Mouse (Mus musculus): ENCODE measurements around the gene Plcg1. TPM values are rescaled to one million over a fixed set of nuclear protein-coding genes. Genes with fewer than 3 reads are reported as not detected.

Gene Plcg1
- polyA plus RNA-seq, 1 experiment from 2014 or later, result 83.7 TPM

- H3K9ac ChIP-seq (ENCODE audit: low read length), result no peak overlapping the region
- no peaks in the 10 kb centered on the region for H3K9me3 ChIP-seq (ENCODE audit: control insufficient read depth, low read length)
- H3K36me3 ChIP-seq (ENCODE audit: control insufficient read depth, insufficient read depth, low read length), result no peaks in the 10 kb centered on the region
- 80% methylated on average over 4 of the region's 4 CpGs for WGBS
- no peaks in the 10 kb centered on the region for H3K4me1 ChIP-seq (ENCODE audit: control insufficient read depth, insufficient read depth, low read length)
- H3K27me3 ChIP-seq (ENCODE audit: control insufficient read depth, insufficient read depth, low read length), result no peaks in the 10 kb centered on the region
- no peak overlapping the region for H3K4me2 ChIP-seq (ENCODE audit: low read depth, severe bottlenecking)
- H3K4me3 ChIP-seq (ENCODE audit: low read depth, low read length), result no peak overlapping the region
- no peak overlapping the region for H3K27ac ChIP-seq (replicated peaks; ENCODE audit: low read depth, low read length)
- ATAC-seq (ENCODE audit: insufficient number of reproducible peaks, low FRiP score, low TSS enrichment, low read depth) (no peak), DNase-seq (ENCODE audit: low spot score) (no peak)
These were observed 37.1 kb downstream of the Plcg1 start for GRCm38 (mm10) chr2:160768097-160768695.

DNA sequence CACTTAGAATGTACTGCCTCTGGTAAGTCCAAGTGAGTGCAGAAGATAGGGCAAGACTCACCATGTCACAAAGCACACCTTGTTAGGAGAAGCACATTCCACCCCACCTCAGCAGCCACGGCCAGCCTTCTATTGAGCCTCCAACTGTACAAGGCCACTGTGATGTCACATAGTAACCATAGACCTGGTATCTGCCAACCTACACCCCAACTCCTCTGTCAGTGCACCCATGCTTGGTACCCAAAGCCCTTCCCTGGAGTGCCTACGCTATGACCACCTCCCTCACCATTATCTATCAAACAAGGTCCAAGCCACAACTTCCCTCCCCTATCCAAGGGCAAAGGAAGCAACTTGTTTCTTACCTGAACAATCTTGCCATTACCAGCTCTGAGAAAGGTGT, 37.9 kb downstream of the Plcg1 start:
- WGBS, result 93% methylated on average over 2 of the region's 2 CpGs
- H3K4me2 ChIP-seq (ENCODE audit: low read depth, severe bottlenecking), result no peak overlapping the region
- no peaks in the 10 kb centered on the region for H3K36me3 ChIP-seq (ENCODE audit: control insufficient read depth, insufficient read depth, low read length)
- H3K9me3 ChIP-seq (ENCODE audit: control insufficient read depth, low read length), result no peaks in the 10 kb centered on the region
- no peak overlapping the region for H3K9ac ChIP-seq (ENCODE audit: low read length)
- ATAC-seq (ENCODE audit: insufficient number of reproducible peaks, low FRiP score, low TSS enrichment, low read depth), result no peak
- DNase-seq (ENCODE audit: low spot score), result no peak
- no peaks in the 10 kb centered on the region for H3K27me3 ChIP-seq (ENCODE audit: control insufficient read depth, insufficient read depth, low read length)
- H3K4me1 ChIP-seq (ENCODE audit: control insufficient read depth, insufficient read depth, low read length), result no peaks in the 10 kb centered on the region
- no peak overlapping the region for H3K4me3 ChIP-seq (ENCODE audit: low read depth, low read length)
- H3K27ac ChIP-seq (replicated peaks; ENCODE audit: low read depth, low read length), result no peak overlapping the region

DNA sequence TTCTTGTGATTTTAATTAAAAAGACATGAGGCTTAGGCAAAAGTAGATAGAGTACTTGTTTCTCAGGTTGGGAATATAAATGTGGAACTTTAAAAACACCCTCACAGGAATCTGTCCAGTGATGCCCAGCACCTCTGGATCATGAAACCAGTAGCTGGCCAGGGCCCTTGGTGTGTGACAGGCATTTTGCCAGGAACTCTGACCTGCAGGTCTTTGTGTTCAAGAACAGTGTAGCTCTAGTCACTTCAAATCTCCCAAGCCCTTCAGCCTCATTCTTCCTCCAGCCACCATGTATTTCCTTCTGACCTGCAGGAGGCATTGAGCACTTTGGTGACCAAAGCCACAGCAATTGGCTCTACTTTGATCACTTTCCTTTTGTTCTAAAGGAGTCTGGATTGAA, 39.3 kb downstream of the Plcg1 start:
- Histone ChIP-seq H3K9me3 (ENCODE audit: control insufficient read depth, low read length) (no peaks in the 10 kb centered on the region), H3K27ac (replicated peaks; ENCODE audit: low read depth, low read length) (no peak overlapping the region), H3K9ac (ENCODE audit: low read length) (no peak overlapping the region), H3K36me3 (ENCODE audit: control insufficient read depth, insufficient read depth, low read length) (no peaks in the 10 kb centered on the region), H3K27me3 (ENCODE audit: control insufficient read depth, insufficient read depth, low read length) (no peaks in the 10 kb centered on the region), H3K4me1 (ENCODE audit: control insufficient read depth, insufficient read depth, low read length) (no peaks in the 10 kb centered on the region), H3K4me2 (ENCODE audit: low read depth, severe bottlenecking) (no peak overlapping the region), H3K4me3 (ENCODE audit: low read depth, low read length) (no peak overlapping the region)
- ATAC-seq (ENCODE audit: insufficient number of reproducible peaks, low FRiP score, low TSS enrichment, low read depth) (no peak), DNase-seq (ENCODE audit: low spot score) (no peak)

DNA sequence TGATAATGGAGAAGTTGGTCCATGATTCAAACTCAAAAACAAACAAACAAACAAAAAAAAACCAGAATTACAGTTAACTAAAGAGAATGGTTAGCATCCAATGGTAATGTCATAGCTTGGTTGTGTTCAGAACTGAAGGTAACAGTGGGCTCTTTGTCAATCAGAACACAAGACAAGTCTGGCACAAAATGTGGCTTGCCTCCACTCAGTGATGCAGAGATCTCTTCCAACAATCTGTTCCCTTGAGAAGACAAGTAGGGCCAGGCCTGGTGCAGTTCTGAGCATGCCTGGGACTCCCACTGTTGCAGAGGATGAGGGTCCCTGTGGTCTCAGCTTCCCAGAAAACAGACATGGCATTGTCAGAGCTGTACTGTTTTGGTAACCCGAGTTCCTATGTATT, 39.8 kb downstream of the Plcg1 start:
- ATAC-seq (ENCODE audit: insufficient number of reproducible peaks, low FRiP score, low TSS enrichment, low read depth) (no peak), DNase-seq (ENCODE audit: low spot score) (no peak)
- Histone ChIP-seq H3K27me3 (ENCODE audit: control insufficient read depth, insufficient read depth, low read length) (no peaks in the 10 kb centered on the region), H3K9ac (ENCODE audit: low read length) (no peak overlapping the region), H3K9me3 (ENCODE audit: control insufficient read depth, low read length) (no peaks in the 10 kb centered on the region), H3K4me2 (ENCODE audit: low read depth, severe bottlenecking) (no peak overlapping the region), H3K36me3 (ENCODE audit: control insufficient read depth, insufficient read depth, low read length) (no peaks in the 10 kb centered on the region), H3K4me3 (ENCODE audit: low read depth, low read length) (no peak overlapping the region), H3K27ac (replicated peaks; ENCODE audit: low read depth, low read length) (no peak overlapping the region), H3K4me1 (ENCODE audit: control insufficient read depth, insufficient read depth, low read length) (no peaks in the 10 kb centered on the region)
- WGBS, result 87% methylated on average over 1 of the region's 1 CpGs

- Histone ChIP-seq H3K9ac (ENCODE audit: low read length) (no peak overlapping the region), H3K9me3 (ENCODE audit: control insufficient read depth, low read length) (no peaks in the 10 kb centered on the region), H3K4me3 (ENCODE audit: low read depth, low read length) (no peak overlapping the region), H3K27ac (replicated peaks; ENCODE audit: low read depth, low read length) (no peak overlapping the region), H3K36me3 (ENCODE audit: control insufficient read depth, insufficient read depth, low read length) (no peaks in the 10 kb centered on the region), H3K4me2 (ENCODE audit: low read depth, severe bottlenecking) (no peak overlapping the region), H3K4me1 (ENCODE audit: control insufficient read depth, insufficient read depth, low read length) (no peaks in the 10 kb centered on the region), H3K27me3 (ENCODE audit: control insufficient read depth, insufficient read depth, low read length) (no peaks in the 10 kb centered on the region)
- no peak for DNase-seq (ENCODE audit: low spot score)
- no peak for ATAC-seq (ENCODE audit: insufficient number of reproducible peaks, low FRiP score, low TSS enrichment, low read depth)
- WGBS, result 86% methylated on average over 8 of the region's 8 CpGs
These were observed 40.5 kb downstream of the Plcg1 start for GRCm38 (mm10) chr2:160771325-160772276.

GRCm38 (mm10) chr2:160778034-160778433, 46.9 kb downstream of the Plcg1 start:
- no peak overlapping the region for H3K27ac ChIP-seq (replicated peaks; ENCODE audit: low read depth, low read length)
- H3K4me1 ChIP-seq (ENCODE audit: control insufficient read depth, insufficient read depth, low read length), result no peaks in the 10 kb centered on the region
- H3K27me3 ChIP-seq (ENCODE audit: control insufficient read depth, insufficient read depth, low read length), result no peaks in the 10 kb centered on the region
- 87% methylated on average over 2 of the region's 2 CpGs for WGBS
- H3K9me3 ChIP-seq (ENCODE audit: control insufficient read depth, low read length), result no peaks in the 10 kb centered on the region
- no peak for DNase-seq (ENCODE audit: low spot score)
- no peak overlapping the region for H3K4me3 ChIP-seq (ENCODE audit: low read depth, low read length)
- H3K36me3 ChIP-seq (ENCODE audit: control insufficient read depth, insufficient read depth, low read length), result no peaks in the 10 kb centered on the region
- no peak for ATAC-seq (ENCODE audit: insufficient number of reproducible peaks, low FRiP score, low TSS enrichment, low read depth)
- no peak overlapping the region for H3K9ac ChIP-seq (ENCODE audit: low read length)
- no peak overlapping the region for H3K4me2 ChIP-seq (ENCODE audit: low read depth, severe bottlenecking)

GRCm38 (mm10) chr2:160780154-160780833, 49.2 kb downstream of the Plcg1 start:
- no peaks in the 10 kb centered on the region for H3K27me3 ChIP-seq (ENCODE audit: control insufficient read depth, insufficient read depth, low read length)
- H3K4me2 ChIP-seq (ENCODE audit: low read depth, severe bottlenecking), result no peak overlapping the region
- no peaks in the 10 kb centered on the region for H3K4me1 ChIP-seq (ENCODE audit: control insufficient read depth, insufficient read depth, low read length)
- H3K27ac ChIP-seq (replicated peaks; ENCODE audit: low read depth, low read length), result no peak overlapping the region
- WGBS, result 93% methylated on average over 13 of the region's 13 CpGs
- ATAC-seq (ENCODE audit: insufficient number of reproducible peaks, low FRiP score, low TSS enrichment, low read depth) (no peak), DNase-seq (ENCODE audit: low spot score) (no peak)
- H3K9ac ChIP-seq (ENCODE audit: low read length), result no peak overlapping the region
- H3K36me3 ChIP-seq (ENCODE audit: control insufficient read depth, insufficient read depth, low read length), result no peaks in the 10 kb centered on the region
- no peaks in the 10 kb centered on the region for H3K9me3 ChIP-seq (ENCODE audit: control insufficient read depth, low read length)
- H3K4me3 ChIP-seq (ENCODE audit: low read depth, low read length), result no peak overlapping the region

DNA sequence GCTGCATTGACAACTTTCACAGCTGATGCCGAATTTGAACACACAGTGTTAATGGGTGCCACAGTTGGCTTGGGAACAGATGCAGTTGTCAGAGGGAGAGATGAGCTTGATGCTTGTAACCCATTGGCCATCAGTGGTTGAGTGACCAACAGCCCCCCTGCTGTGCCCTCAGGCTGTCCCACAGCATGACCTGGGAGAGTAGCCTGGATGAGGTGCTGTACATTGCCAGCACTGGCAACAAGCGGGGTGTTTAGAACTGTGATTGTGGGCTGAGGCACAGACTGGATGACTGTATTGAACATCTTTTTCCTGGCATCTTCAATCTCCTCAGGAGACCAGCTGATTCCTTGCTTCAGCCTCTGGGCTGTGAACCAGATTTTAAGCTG, 49.7 kb downstream of the Plcg1 start:
- no peak overlapping the region for H3K4me3 ChIP-seq (ENCODE audit: low read depth, low read length)
- H3K36me3 ChIP-seq (ENCODE audit: control insufficient read depth, insufficient read depth, low read length), result no peaks in the 10 kb centered on the region
- no peak for DNase-seq (ENCODE audit: low spot score)
- H3K9me3 ChIP-seq (ENCODE audit: control insufficient read depth, low read length), result no peaks in the 10 kb centered on the region
- H3K9ac ChIP-seq (ENCODE audit: low read length), result no peak overlapping the region
- no peak for ATAC-seq (ENCODE audit: insufficient number of reproducible peaks, low FRiP score, low TSS enrichment, low read depth)
- H3K27ac ChIP-seq (replicated peaks; ENCODE audit: low read depth, low read length), result no peak overlapping the region
- no peaks in the 10 kb centered on the region for H3K27me3 ChIP-seq (ENCODE audit: control insufficient read depth, insufficient read depth, low read length)
- 88% methylated on average over 2 of the region's 2 CpGs for WGBS
- no peak overlapping the region for H3K4me2 ChIP-seq (ENCODE audit: low read depth, severe bottlenecking)
- H3K4me1 ChIP-seq (ENCODE audit: control insufficient read depth, insufficient read depth, low read length), result no peaks in the 10 kb centered on the region
